Mouse (Mus musculus): ENCODE results near the gene Eftud2.

- TF ChIP-seq TAL1 (IDR thresholded peaks at IDR 0.05; ENCODE audit: low read length) (no peak), GATA1 (IDR thresholded peaks at IDR 0.05; ENCODE audit: low read length) (no peak)
Observed at GRCm38 (mm10) chr11:102819783-102820385, 60.9 kb downstream of the Eftud2 start.
